Mouse (Mus musculus) lung, embryonic 16.5 days (tissue): Measurements from ENCODE around the gene Fasl. TPM values are rescaled to one million over a fixed set of nuclear protein-coding genes. Genes with fewer than 3 reads are reported as not detected.

ENCODE experiments used
- ATAC-seq: fragments of 200-750 bp; cut with Nextera tagmentation; 2 replicates; pipeline ENCODE4 v1.8.0; 2017; ENCODE audit warnings: low read depth, mild to moderate bottlenecking, moderate library complexity
- H3K27ac ChIP-seq: fragments of 300-500 bp; sonication (generic); 2 replicates; pipeline ENCODE4 v1.5.1; 2014; ENCODE audit warnings: mild to moderate bottlenecking, control low read depth, low read length
- H3K27me3 ChIP-seq: fragments of 300-500 bp; sonication (generic); 2 replicates; pipeline ENCODE4 v1.6.1; 2014; ENCODE audit warnings: low read depth, low read length, mixed read lengths; ENCODE audit not compliant: control insufficient read depth, insufficient read depth
- H3K36me3 ChIP-seq: fragments of 300-500 bp; sonication (generic); 2 replicates; pipeline ENCODE4 v1.6.1; 2014; ENCODE audit warnings: low read length; ENCODE audit not compliant: control insufficient read depth, insufficient read depth
- H3K4me1 ChIP-seq: fragments of 300-500 bp; sonication (generic); replicated peaks from 2 replicates; pipeline ENCODE4 v1.6.1; 2014; ENCODE audit warnings: low read length, mixed read lengths; ENCODE audit not compliant: control insufficient read depth, insufficient read depth
- H3K4me2 ChIP-seq: fragments of 300-500 bp; sonication (generic); 2 replicates; pipeline ENCODE4 v1.6.1; 2014; ENCODE audit warnings: low read depth, low read length, control low read depth
- H3K4me3 ChIP-seq: fragments of 300-500 bp; sonication (generic); 2 replicates; pipeline ENCODE4 v1.5.1; 2014; ENCODE audit warnings: mild to moderate bottlenecking, low read length, control low read depth
- H3K9ac ChIP-seq: fragments of 300-500 bp; sonication (generic); 2 replicates; pipeline ENCODE4 v1.6.1; 2014; ENCODE audit warnings: low read length, control low read depth
- H3K9me3 ChIP-seq: fragments of 300-500 bp; sonication (generic); 2 replicates; pipeline ENCODE4 v1.6.1; 2016; ENCODE audit warnings: low read length; ENCODE audit not compliant: control insufficient read depth
- WGBS: fragments of 180-500 bp; shearing (Covaris S2); extraction: QIAGEN DNeasy Blood & Tissue Kit; methylation state at CpG from one replicate; pipeline ENCODE4 v1.1.7; 2014; 5-methylcytosine and 5-hydroxymethylcytosine counted together
- polyA plus RNA-seq: library from polyadenylated mRNA; unstranded; fragments of >200 nt; fragmentation: Nextera tagmentation; extraction: Ambion mirVana; gene quantifications from 2 replicates; pipeline ENCODE4 v1.2.1, GENCODE M21; 2015

Gene Fasl
- polyA plus RNA-seq, 1 experiment from 2014 or later, result not detected

DNA sequence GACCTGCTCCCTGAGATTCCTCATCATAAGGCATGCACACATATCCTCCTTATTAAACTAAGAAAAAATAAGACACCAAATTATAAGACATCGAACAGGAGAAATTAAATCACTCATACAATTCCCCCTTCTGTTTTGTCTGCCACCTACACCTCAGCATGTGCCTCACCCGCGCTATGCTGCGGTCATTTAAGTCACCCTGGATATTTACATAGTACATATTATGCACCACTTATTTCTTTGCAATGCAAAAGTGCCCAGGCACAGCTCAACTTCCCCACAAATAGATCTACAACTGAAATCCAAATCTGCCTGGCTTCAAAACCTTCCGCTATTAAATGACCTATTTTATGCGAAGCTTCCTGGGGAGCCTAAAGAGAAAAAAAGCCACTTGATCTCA is 39.6 kb downstream of the Fasl start:
- no peak for ATAC-seq
- WGBS, result 65% methylated on average over 6 of the region's 6 CpGs

DNA sequence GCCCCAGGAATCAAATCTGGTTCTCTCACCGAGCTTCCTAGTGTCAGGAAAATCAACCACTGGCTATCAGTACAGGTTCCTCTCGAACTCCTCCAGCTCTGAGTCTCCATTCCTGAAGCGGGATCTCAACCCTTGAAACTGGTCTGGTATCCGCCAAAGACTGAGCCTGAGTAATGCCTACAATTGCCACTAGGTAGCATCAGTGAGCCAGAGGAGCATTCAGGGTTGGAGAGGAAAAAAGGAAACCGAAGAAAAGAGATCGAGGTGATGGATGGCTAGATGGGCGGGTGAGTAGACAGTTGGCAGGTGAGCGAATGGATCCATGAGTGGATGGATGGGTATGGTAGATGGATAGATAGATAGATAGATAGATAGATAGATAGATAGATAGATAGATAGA is 40.2 kb downstream of the Fasl start:
- Histone ChIP-seq H3K4me2 (no peak overlapping the region), H3K36me3 (no peaks in the 10 kb centered on the region), H3K4me1 (no peaks in the 10 kb centered on the region), H3K4me3 (no peak overlapping the region), H3K9me3 (no peaks in the 10 kb centered on the region), H3K9ac (no peak overlapping the region), H3K27me3 (no peaks in the 10 kb centered on the region), H3K27ac (no peak overlapping the region)
- no peak for ATAC-seq
- WGBS, result 31% methylated on average over 8 of the region's 8 CpGs

More for the DNA sequence above, 39.6 kb downstream of the Fasl start:
- Histone ChIP-seq H3K27me3 (no peaks in the 10 kb centered on the region), H3K9me3 (no peaks in the 10 kb centered on the region), H3K4me2 (no peak overlapping the region), H3K4me3 (no peak overlapping the region), H3K36me3 (no peaks in the 10 kb centered on the region), H3K27ac (no peak overlapping the region), H3K9ac (no peak overlapping the region), H3K4me1 (no peaks in the 10 kb centered on the region)

- WGBS, result 78% methylated on average over 25 of the region's 25 CpGs
- Histone ChIP-seq H3K36me3 (no peaks in the 10 kb centered on the region), H3K9ac (no peak overlapping the region), H3K4me2 (no peak overlapping the region), H3K27me3 (no peaks in the 10 kb centered on the region), H3K9me3 (no peaks in the 10 kb centered on the region), H3K27ac (no peak overlapping the region), H3K4me1 (no peaks in the 10 kb centered on the region), H3K4me3 (no peak overlapping the region)
- no peak for ATAC-seq
Observed at GRCm38 (mm10) chr1:161746542-161747302, 41.6 kb downstream of the Fasl start.

DNA sequence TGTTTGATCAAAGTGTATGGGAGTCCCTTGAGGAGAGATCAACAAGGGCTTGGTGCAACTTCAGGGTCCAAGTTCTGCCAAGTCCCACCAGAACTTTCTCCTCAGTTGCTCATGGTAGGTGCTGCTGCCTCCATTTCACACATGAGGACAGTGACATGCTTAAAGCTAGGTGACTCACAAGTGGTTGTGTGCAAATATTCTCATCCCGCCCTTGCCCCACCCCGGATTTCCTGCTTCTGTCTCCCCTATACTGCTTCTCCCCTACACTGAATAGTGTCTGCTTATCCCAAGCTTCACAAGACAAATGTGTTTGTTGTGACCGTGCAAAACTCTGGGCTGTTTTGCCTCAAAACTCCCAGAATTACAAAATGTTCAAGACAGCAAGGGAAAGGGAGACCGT is 43.4 kb downstream of the Fasl start:
- H3K9ac ChIP-seq, result no peak overlapping the region
- H3K27ac ChIP-seq, result no peak overlapping the region
- no peak overlapping the region for H3K4me3 ChIP-seq
- WGBS, result 69% methylated on average over 4 of the region's 4 CpGs
- no peaks in the 10 kb centered on the region for H3K9me3 ChIP-seq
- no peak for ATAC-seq
- no peak overlapping the region for H3K4me2 ChIP-seq
- no peaks in the 10 kb centered on the region for H3K4me1 ChIP-seq
- no peaks in the 10 kb centered on the region for H3K27me3 ChIP-seq
- H3K36me3 ChIP-seq, result no peaks in the 10 kb centered on the region

- Histone ChIP-seq H3K27ac (no peak overlapping the region), H3K4me2 (no peak overlapping the region), H3K27me3 (no peaks in the 10 kb centered on the region), H3K4me1 (no peaks in the 10 kb centered on the region), H3K4me3 (no peak overlapping the region), H3K9me3 (no peaks in the 10 kb centered on the region; the same call in 1 of the 2 replicates), H3K9ac (no peak overlapping the region), H3K36me3 (no peaks in the 10 kb centered on the region)
- 64% methylated on average over 4 of the region's 4 CpGs for WGBS
- no peak for ATAC-seq
Observed at GRCm38 (mm10) chr1:161744209-161744608, 44.1 kb downstream of the Fasl start.

GRCm38 (mm10) chr1:161742481-161743267 is 45.6 kb downstream of the Fasl start:
- no peaks in the 10 kb centered on the region for H3K36me3 ChIP-seq
- H3K4me1 ChIP-seq, result no peaks in the 10 kb centered on the region
- WGBS, result 73% methylated on average over 16 of the region's 16 CpGs
- H3K4me2 ChIP-seq, result no peak overlapping the region
- H3K9me3 ChIP-seq, result no peaks in the 10 kb centered on the region; the same call in 1 of the 2 replicates
- no peak overlapping the region for H3K27ac ChIP-seq
- H3K9ac ChIP-seq, result no peak overlapping the region
- no peak for ATAC-seq
- no peaks in the 10 kb centered on the region for H3K27me3 ChIP-seq
- H3K4me3 ChIP-seq, result no peak overlapping the region

DNA sequence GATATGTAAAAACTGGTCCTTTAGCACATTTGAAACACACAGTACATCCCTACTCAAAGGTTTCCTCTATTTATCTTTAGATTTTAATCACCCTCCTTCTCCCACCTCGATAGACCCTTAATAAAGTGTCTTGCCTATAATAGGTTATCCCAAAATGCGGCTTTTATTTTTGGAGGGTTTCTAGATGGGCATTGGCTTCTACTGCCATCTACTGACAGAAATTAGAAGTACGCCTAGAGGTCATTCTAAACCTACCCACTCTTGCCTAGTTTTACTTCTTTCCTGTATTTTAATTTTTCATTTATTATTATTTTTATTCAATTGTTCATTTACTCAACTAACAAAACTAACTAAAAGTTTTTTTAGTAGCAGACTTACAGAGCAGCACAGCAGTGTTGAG is 51.4 kb downstream of the Fasl start:
- H3K4me2 ChIP-seq, result no peak overlapping the region
- 2% methylated on average over 3 of the region's 3 CpGs for WGBS
- no peaks in the 10 kb centered on the region; the same call in 1 of the 2 replicates for H3K9me3 ChIP-seq
- H3K4me1 ChIP-seq, result no peaks in the 10 kb centered on the region
- no peak overlapping the region for H3K9ac ChIP-seq
- no peaks in the 10 kb centered on the region for H3K27me3 ChIP-seq
- no peak overlapping the region for H3K4me3 ChIP-seq
- ATAC-seq, result no peak; the same call in 1 of the 2 replicates
- H3K36me3 ChIP-seq, result no peaks in the 10 kb centered on the region
- no peak overlapping the region for H3K27ac ChIP-seq

- H3K4me3 ChIP-seq, result no peak overlapping the region
- no peak overlapping the region for H3K27ac ChIP-seq
- no peak overlapping the region for H3K9ac ChIP-seq
- no peaks in the 10 kb centered on the region for H3K4me1 ChIP-seq
- WGBS, result 73% methylated on average over 3 of the region's 3 CpGs
- no peaks in the 10 kb centered on the region for H3K27me3 ChIP-seq
- H3K36me3 ChIP-seq, result no peaks in the 10 kb centered on the region
- H3K4me2 ChIP-seq, result no peak overlapping the region
- ATAC-seq, result no peak
- H3K9me3 ChIP-seq, result no peaks in the 10 kb centered on the region; the same call in 1 of the 2 replicates
Observed at GRCm38 (mm10) chr1:161736255-161736654, 52.0 kb downstream of the Fasl start.

- no peak overlapping the region for H3K27ac ChIP-seq
- H3K27me3 ChIP-seq, result no peaks in the 10 kb centered on the region
- H3K36me3 ChIP-seq, result no peaks in the 10 kb centered on the region
- ATAC-seq, result no peak
- no peak overlapping the region for H3K9ac ChIP-seq
- H3K9me3 ChIP-seq, result no peaks in the 10 kb centered on the region; the same call in 1 of the 2 replicates
- no peak overlapping the region for H3K4me2 ChIP-seq
- H3K4me1 ChIP-seq, result no peaks in the 10 kb centered on the region
- no peak overlapping the region for H3K4me3 ChIP-seq
- WGBS, result 55% methylated on average over 11 of the region's 11 CpGs
Observed at GRCm38 (mm10) chr1:161735465-161736046, 52.7 kb downstream of the Fasl start.
